Mouse (Mus musculus) CH12.LX (cell line): ENCODE results near the gene Hist1h2bf.
"Not testable (repeated sequence)": the region's sequence is repeated elsewhere in the genome, so short reads cannot be mapped to it uniquely, and the experiment has no call there.

Experiments used
- CTCF ChIP-seq, 2 experiments: IDR thresholded peaks in 1 of 2; conservative IDR thresholded peaks in 1 of 2; 2 replicates each; pipeline ENCODE4 v1.5.1; 2011 to 2012; ENCODE audit warnings: low read depth in 2 of 2, low read length in 2 of 2, improper control_type of control experiment in 1 of 2, inconsistent platforms in 1 of 2, mild to moderate bottlenecking in 1 of 2, moderate library complexity in 1 of 2
- HCFC1 ChIP-seq: IDR thresholded peaks from 2 replicates; pipeline ENCODE4 v1.6.1; 2012; ENCODE audit warnings: low read depth, mild to moderate bottlenecking, inconsistent platforms, low read length, improper control_type of control experiment
- MXI1 ChIP-seq: IDR thresholded peaks from 2 replicates; pipeline ENCODE4 v1.6.1; 2011; ENCODE audit warnings: mild to moderate bottlenecking, low read depth, low read length, improper control_type of control experiment
- NELFE ChIP-seq: IDR thresholded peaks from 2 replicates; pipeline ENCODE4 v1.6.1; 2011; ENCODE audit warnings: low read depth, low read length, improper control_type of control experiment
- PAX5 ChIP-seq: IDR thresholded peaks from 2 replicates; pipeline ENCODE4 v1.6.1; 2012; ENCODE audit warnings: low read length, inconsistent platforms, mixed read lengths
- POLR2A ChIP-seq: IDR thresholded peaks from 2 replicates; pipeline ENCODE4 v1.6.1; 2011; ENCODE audit warnings: low read depth, mild to moderate bottlenecking, improper control_type of control experiment, low read length
- SMC3 ChIP-seq: IDR thresholded peaks from 2 replicates; pipeline ENCODE4 v1.6.1; 2011; ENCODE audit warnings: low read depth, low read length, improper control_type of control experiment
- TCF12 ChIP-seq: IDR thresholded peaks from 2 replicates; pipeline ENCODE4 v1.6.1; 2014; ENCODE audit warnings: low read depth, mild to moderate bottlenecking, inconsistent platforms, low read length, improper control_type of control experiment
- USF1 ChIP-seq: IDR thresholded peaks from 2 replicates; pipeline ENCODE4 v1.6.1; 2014; ENCODE audit warnings: low read depth, mild to moderate bottlenecking, inconsistent platforms, low read length, improper control_type of control experiment
- ZC3H11A ChIP-seq: IDR thresholded peaks from 2 replicates; pipeline ENCODE4 v1.6.1; 2012; ENCODE audit warnings: low read depth, mild to moderate bottlenecking, inconsistent platforms, low read length, improper control_type of control experiment

GRCm38 (mm10) chr13:23542999-23543607 is 30.9 kb downstream of the Hist1h2bf start, which contains the start of gene Hist1h2bh:
- TF ChIP-seq USF1; CTCF (conservative IDR thresholded peaks at IDR 0.05 in 1 of 2, IDR thresholded peaks at IDR 0.05 in 1 of 2; ENCODE audit: low read depth in 2 of 2, low read length in 2 of 2); PAX5; SMC3; MXI1; ZC3H11A: not testable (repeated sequence)
- TF ChIP-seq HCFC1 (peak; percentile 53; the same call in 1 of the 2 replicates), POLR2A (peak; percentile 99), TCF12 (peak; percentile 93), NELFE (peak; percentile 99)
